ENCODE assay signal across 7 mouse cellular contexts in the genomic region with DNA sequence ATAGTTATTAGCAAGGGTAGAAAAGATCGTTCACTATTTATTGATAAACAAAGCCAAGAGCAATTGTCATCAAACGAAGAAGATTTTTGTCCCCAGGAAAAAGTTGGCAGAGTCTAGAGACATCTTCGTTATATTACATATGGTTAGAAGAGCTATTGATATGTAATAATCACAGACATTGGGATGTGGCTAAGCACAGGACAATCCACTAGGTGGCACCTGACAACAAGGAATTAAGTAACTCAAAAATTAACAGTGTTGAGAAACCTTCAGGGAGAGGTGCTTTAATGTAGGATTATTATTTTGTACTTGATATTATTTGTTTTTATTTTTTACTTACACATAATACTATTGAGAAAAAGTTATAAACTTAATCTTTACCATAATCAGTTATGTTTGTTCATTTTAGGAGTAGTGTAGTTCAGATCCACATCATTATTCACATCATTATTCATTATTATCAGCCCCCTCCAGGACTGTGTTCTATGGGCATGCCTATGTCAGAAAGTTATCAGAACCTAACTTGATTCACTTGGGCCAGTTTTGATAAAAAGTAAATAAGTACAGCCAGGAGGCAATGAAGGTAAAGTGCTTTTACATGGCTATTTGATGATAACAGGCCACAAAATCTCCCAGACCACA. TPM values are rescaled to one million over a fixed set of nuclear protein-coding genes. Genes with fewer than 3 reads are reported as not detected.
A peak's percentile ranks its signal among the peaks of the same experiment; 100 is the strongest.
DNase-seq lines count a peak whose midpoint lies in the region; ATAC-seq lines count a peak whose summit lies in the region.

No protein-coding gene starts in this region.

- H3K9ac ChIP-seq in embryonic facial prominence, embryonic 14.5 days (ENCODE audit: low read depth, low read length): no peak overlapping the region

- no peaks in the 10 kb centered on the region for H3K9me3 ChIP-seq in embryonic facial prominence, embryonic 14.5 days (ENCODE audit: control insufficient read depth, low read length)

- no peaks in the 10 kb centered on the region for H3K4me1 ChIP-seq in embryonic facial prominence, embryonic 14.5 days (ENCODE audit: control insufficient read depth, insufficient read depth, low read length)

- ATAC-seq in embryonic facial prominence, embryonic 14.5 days (ENCODE audit: low read depth): no peak
- no peak for ATAC-seq in granulocyte monocyte progenitor cell, adult 5-6 weeks (replicated peaks; ENCODE audit: poor library complexity, severe bottlenecking)

- 51% methylated on average over 3 of the region's 3 CpGs for WGBS in embryonic facial prominence, embryonic 14.5 days

- H3K27me3 ChIP-seq in embryonic facial prominence, embryonic 14.5 days (replicated peaks; ENCODE audit: control insufficient read depth, insufficient read depth, low read length): no peaks in the 10 kb centered on the region

- no peak overlapping the region for H3K27ac ChIP-seq in embryonic facial prominence, embryonic 14.5 days (replicated peaks; ENCODE audit: low read depth, low read length)

- no peak overlapping the region for H3K4me2 ChIP-seq in embryonic facial prominence, embryonic 14.5 days (ENCODE audit: low read depth, low read length)

- peak; percentile 63 for DNase-seq in layer of hippocampus, adult 11-12 months (ENCODE audit: low spot score)
- no peak for DNase-seq in layer of hippocampus, postnatal 36 days
- DNase-seq in R1 (ENCODE audit: low read depth, low spot score): peak; percentile 5
- peak; percentile 60 for DNase-seq in embryonic facial prominence, embryonic 14.5 days (ENCODE audit: low spot score)
- DNase-seq in lung, postnatal 25 days (ENCODE audit: low spot score): peak; percentile 0
- no peak for DNase-seq in c-Kit-positive CD71-positive TER-119-positive erythroid progenitor cells, embryonic 14.5 days (ENCODE audit: low spot score)

- no peak overlapping the region for H3K4me3 ChIP-seq in embryonic facial prominence, embryonic 14.5 days (ENCODE audit: low read depth, low read length)

- H3K36me3 ChIP-seq in embryonic facial prominence, embryonic 14.5 days (ENCODE audit: control insufficient read depth, insufficient read depth, low read length): no peaks in the 10 kb centered on the region

RNA-seq across cellular contexts. Expression of a gene that starts 32.7 kb away (rescaled TPM):
- 10 to 100 TPM; 64.0 to 68.5 TPM for total RNA-seq in layer of hippocampus, postnatal 36 days (2021)
- polyA plus RNA-seq in embryonic facial prominence, embryonic 14.5 days (2014; fragmentation: Nextera tagmentation; extraction: Ambion mirVana): 0.67 and 0.84 TPM in 2 replicates
- not detected in 2 replicates for total RNA-seq in granulocyte monocyte progenitor cell, adult 5-6 weeks (2014; fragmentation: Nextera tagmentation)
- not detected in 2 replicates for total RNA-seq in granulocyte monocyte progenitor cell, adult 5-6 weeks (2017)

Comparison
In these comparisons a context has a peak if more than half of its experiments do, and no peak if none do; other contexts are left out.
1. DNase-seq: peak in layer of hippocampus, adult 11-12 months (single experiment), R1 (single experiment), embryonic facial prominence, embryonic 14.5 days (single experiment) and lung, postnatal 25 days (single experiment); none in layer of hippocampus, postnatal 36 days (0 of 2) and c-Kit-positive CD71-positive TER-119-positive erythroid progenitor cells, embryonic 14.5 days (single experiment).
2. RNA of a gene that starts 32.7 kb away (total RNA-seq): 64.0 to 68.5 TPM in layer of hippocampus, postnatal 36 days; not detected in granulocyte monocyte progenitor cell, adult 5-6 weeks; every median in the first group is over 10 times any median in the second.